ENCODE assay signal across 13 mouse cellular contexts in genomic region chr6:22348130-22348529, GRCm38 (mm10). TPM values are rescaled to one million over a fixed set of nuclear protein-coding genes. Genes with fewer than 3 reads are reported as not detected.
A peak's percentile ranks its signal among the peaks of the same experiment; 100 is the strongest.
DNase-seq lines count a peak whose midpoint lies in the region; ATAC-seq and TF ChIP-seq lines count a peak whose summit lies in the region.
"Had no signal": no experiment of that assay in that cellular context is flagged by ENCODE, and none has a peak within 500 bp of the region (broad histone marks: within the 10 kb centered on the region; RNA-seq: fewer than 3 reads in every experiment).

No protein-coding gene starts in this region.

- no peak overlapping the region for H3K4me2 ChIP-seq in forebrain, embryonic 15.5 days (replicated peaks)
- no peak overlapping the region for H3K4me2 ChIP-seq in forebrain, embryonic 12.5 days
- 0 out of 2 replicates have a peak overlapping the region, but pooled peaks have one; percentile 9 for H3K4me2 ChIP-seq in liver, embryonic 16.5 days (ENCODE audit: low read depth, low read length)
- no peak overlapping the region for H3K4me2 ChIP-seq in liver, embryonic 11.5 days
- H3K4me2 ChIP-seq: lung, embryonic 15.5 days; midbrain, embryonic 12.5 days had no signal

- peak; percentile 69; the same call in 1 of the 2 replicates for ATAC-seq in forebrain, embryonic 15.5 days (replicated peaks)
- ATAC-seq in forebrain, embryonic 12.5 days (ENCODE audit: low FRiP score), result no peak; the same call in 1 of the 2 replicates
- ATAC-seq in liver, embryonic 16.5 days (ENCODE audit: low read depth), result no peak
- no peak for ATAC-seq in liver, embryonic 11.5 days (replicated peaks; ENCODE audit: low FRiP score)
- ATAC-seq: intestine, postnatal 0 days had no signal

- no peak for TF ChIP-seq POLR2A in bone marrow macrophage, adult 2 months (IDR thresholded peaks at IDR 0.05; ENCODE audit: borderline replicate concordance, low read depth, low read length)

- peaks cover 8% of the 10 kb centered on the region for H3K4me1 ChIP-seq in forebrain, embryonic 15.5 days
- H3K4me1 ChIP-seq in forebrain, embryonic 12.5 days, result peaks cover 12% of the 10 kb centered on the region
- H3K4me1 ChIP-seq in liver, embryonic 16.5 days (ENCODE audit: control insufficient read depth, low read depth, low read length), result peaks cover 38% of the 10 kb centered on the region
- H3K4me1 ChIP-seq in liver, embryonic 11.5 days (replicated peaks; ENCODE audit: control insufficient read depth, insufficient read depth, low read length), result peaks cover 28% of the 10 kb centered on the region
- H3K4me1 ChIP-seq in bone marrow macrophage, adult 2 months (ENCODE audit: control insufficient read depth, insufficient read depth, low read length), result peaks cover 48% of the 10 kb centered on the region

- DNase-seq in liver, embryonic 11.5 days (ENCODE audit: low spot score), result no peak
- no peak for DNase-seq in gastrocnemius, adult 18-20 months (ENCODE audit: low spot score)
- DNase-seq: adrenal gland, adult 2 months; embryo, embryonic 11 days; thymus, postnatal 4 days had no signal

- H3K4me3 ChIP-seq in forebrain, embryonic 15.5 days, result no peak overlapping the region
- no peak overlapping the region for H3K4me3 ChIP-seq in forebrain, embryonic 12.5 days (replicated peaks)
- no peak overlapping the region for H3K4me3 ChIP-seq in liver, embryonic 16.5 days (ENCODE audit: low read depth, low read length)
- H3K4me3 ChIP-seq in liver, embryonic 11.5 days (ENCODE audit: low read depth, low read length), result no peak overlapping the region
- H3K4me3 ChIP-seq in bone marrow macrophage, adult 2 months (ENCODE audit: insufficient read depth, low read length), result peak overlapping the region; percentile 43; the same call in 1 of the 2 replicates
- H3K4me3 ChIP-seq in macrophage (ENCODE audit: inconsistent target), result no peak overlapping the region
- H3K4me3 ChIP-seq: lung, embryonic 15.5 days; midbrain, embryonic 12.5 days had no signal

- H3K79me2 ChIP-seq in macrophage (ENCODE audit: inconsistent target), result peaks cover 96% of the 10 kb centered on the region

- no peaks in the 10 kb centered on the region for H3K27me3 ChIP-seq in forebrain, embryonic 15.5 days
- H3K27me3 ChIP-seq in forebrain, embryonic 12.5 days, result no peaks in the 10 kb centered on the region
- no peaks in the 10 kb centered on the region for H3K27me3 ChIP-seq in liver, embryonic 16.5 days (ENCODE audit: control insufficient read depth, insufficient read depth, low read depth, low read length)
- H3K27me3 ChIP-seq in liver, embryonic 11.5 days (replicated peaks; ENCODE audit: control insufficient read depth, insufficient read depth, low read length), result no peaks in the 10 kb centered on the region
- H3K27me3 ChIP-seq: lung, embryonic 15.5 days; midbrain, embryonic 12.5 days had no signal

- WGBS in forebrain, embryonic 15.5 days, result 69% methylated on average over 4 of the region's 4 CpGs
- 83% methylated on average over 4 of the region's 4 CpGs for WGBS in forebrain, embryonic 12.5 days
- 65% methylated on average over 4 of the region's 4 CpGs for WGBS in liver, embryonic 16.5 days (ENCODE audit: insufficient replicate concordance)
- WGBS in liver, embryonic 11.5 days, result 85% methylated on average over 4 of the region's 4 CpGs
- WGBS in macrophage (ENCODE audit: missing documents), result 60% methylated on average over 3 of the region's 4 CpGs

- no peak for TF ChIP-seq CTCF in bone marrow macrophage, adult 2 months (IDR thresholded peaks at IDR 0.05; ENCODE audit: low read depth, low read length)

- H3K36me3 ChIP-seq in forebrain, embryonic 15.5 days, result no peaks in the 10 kb centered on the region
- H3K36me3 ChIP-seq in forebrain, embryonic 12.5 days (replicated peaks), result no peaks in the 10 kb centered on the region
- no peaks in the 10 kb centered on the region for H3K36me3 ChIP-seq in liver, embryonic 16.5 days (ENCODE audit: control insufficient read depth, insufficient read depth)
- no peaks in the 10 kb centered on the region for H3K36me3 ChIP-seq in liver, embryonic 11.5 days (ENCODE audit: control insufficient read depth, insufficient read depth, low read length)
- H3K36me3 ChIP-seq in macrophage (ENCODE audit: inconsistent target), result no peaks in the 10 kb centered on the region
- H3K36me3 ChIP-seq: lung, embryonic 15.5 days; midbrain, embryonic 12.5 days had no signal

- H3K9ac ChIP-seq in forebrain, embryonic 15.5 days (replicated peaks), result no peak overlapping the region
- no peak overlapping the region for H3K9ac ChIP-seq in forebrain, embryonic 12.5 days
- H3K9ac ChIP-seq in liver, embryonic 16.5 days (ENCODE audit: low read depth, low read length), result no peak overlapping the region
- no peak overlapping the region for H3K9ac ChIP-seq in liver, embryonic 11.5 days (ENCODE audit: low read depth, low read length)
- H3K9ac ChIP-seq: lung, embryonic 15.5 days; midbrain, embryonic 12.5 days had no signal

- no peak overlapping the region for H3K27ac ChIP-seq in forebrain, embryonic 15.5 days (replicated peaks)
- H3K27ac ChIP-seq in forebrain, embryonic 12.5 days, result no peak overlapping the region
- no peak overlapping the region for H3K27ac ChIP-seq in liver, embryonic 16.5 days (ENCODE audit: low read length)
- no peak overlapping the region for H3K27ac ChIP-seq in liver, embryonic 11.5 days (ENCODE audit: low read depth, low read length)
- H3K27ac ChIP-seq in bone marrow macrophage, adult 2 months (ENCODE audit: insufficient read depth, low read depth, low read length), result peak overlapping the region; percentile 62
- peak overlapping the region; percentile 80 for H3K27ac ChIP-seq in macrophage
- H3K27ac ChIP-seq: lung, embryonic 15.5 days; midbrain, embryonic 12.5 days had no signal

- H3K9me3 ChIP-seq in forebrain, embryonic 15.5 days, result no peaks in the 10 kb centered on the region
- no peaks in the 10 kb centered on the region for H3K9me3 ChIP-seq in forebrain, embryonic 12.5 days
- no peaks in the 10 kb centered on the region for H3K9me3 ChIP-seq in liver, embryonic 16.5 days (replicated peaks; ENCODE audit: control insufficient read depth, low read length)
- no peaks in the 10 kb centered on the region for H3K9me3 ChIP-seq in liver, embryonic 11.5 days (ENCODE audit: control insufficient read depth, low read length)
- H3K9me3 ChIP-seq: lung, embryonic 15.5 days; midbrain, embryonic 12.5 days had no signal

RNA-seq across cellular contexts. Expression of gene Fam3c, which starts 7.9 kb away (rescaled TPM):
- 53.5 and 56.2 TPM in 2 replicates for polyA plus RNA-seq in forebrain, embryonic 15.5 days (2015; fragmentation: Nextera tagmentation; extraction: Ambion mirVana)
- polyA plus RNA-seq in forebrain, embryonic 12.5 days (2016; fragmentation: Nextera tagmentation; extraction: Ambion mirVana), result 27.6 and 29.1 TPM in 2 replicates
- 18.5 and 19.9 TPM in 2 replicates for polyA plus RNA-seq in liver, embryonic 16.5 days (2015; fragmentation: Nextera tagmentation; extraction: Ambion mirVana)
- 33.7 and 35.2 TPM in 2 replicates for polyA plus RNA-seq in liver, embryonic 11.5 days (2014; fragmentation: Nextera tagmentation; extraction: Ambion mirVana)
- 47.0 and 51.2 TPM in 2 replicates for polyA plus RNA-seq in bone marrow macrophage, adult 2 months (2012; ENCODE audit: insufficient read depth, insufficient read length, missing spikeins)
- 10 to 100 TPM in 21 of 26 experiments, 1 to 10 TPM in 5; 5.5 to 52.7 (median 25.7) TPM for total RNA-seq in macrophage (2018; cell fraction: chromatin; rRNA removed)
- 100 to 1,000 TPM in 3 of 26 experiments, 10 to 100 TPM in 23; 57.7 to 117 (median 89.4) TPM for total RNA-seq in macrophage (2018; cell fraction: cytosol; rRNA removed)
- total RNA-seq in macrophage (2018; cell fraction: nucleus; rRNA removed), result 100 to 1,000 TPM in 2 of 26 experiments, 10 to 100 TPM in 24; 14.2 to 136 (median 72.7) TPM
- polyA plus RNA-seq in macrophage (2018), result 74.2 to 155 TPM (median 79.4 TPM) in 3 replicates
- total RNA-seq in gastrocnemius, adult 18-20 months (2021), result 10 to 100 TPM; 21.5 to 22.8 TPM

Comparison
In these comparisons a context has a peak if more than half of its experiments do, and no peak if none do; other contexts are left out.
1. H3K27ac ChIP-seq: peak in bone marrow macrophage, adult 2 months (single experiment) and macrophage (single experiment); none in forebrain, embryonic 15.5 days (single experiment), forebrain, embryonic 12.5 days (single experiment), liver, embryonic 16.5 days (single experiment) and liver, embryonic 11.5 days (single experiment).